Mouse (Mus musculus): ENCODE data around the gene Hoxc5.
A peak's percentile ranks its signal among the peaks of the same experiment; 100 is the strongest.

Gene Hoxc5

DNA sequence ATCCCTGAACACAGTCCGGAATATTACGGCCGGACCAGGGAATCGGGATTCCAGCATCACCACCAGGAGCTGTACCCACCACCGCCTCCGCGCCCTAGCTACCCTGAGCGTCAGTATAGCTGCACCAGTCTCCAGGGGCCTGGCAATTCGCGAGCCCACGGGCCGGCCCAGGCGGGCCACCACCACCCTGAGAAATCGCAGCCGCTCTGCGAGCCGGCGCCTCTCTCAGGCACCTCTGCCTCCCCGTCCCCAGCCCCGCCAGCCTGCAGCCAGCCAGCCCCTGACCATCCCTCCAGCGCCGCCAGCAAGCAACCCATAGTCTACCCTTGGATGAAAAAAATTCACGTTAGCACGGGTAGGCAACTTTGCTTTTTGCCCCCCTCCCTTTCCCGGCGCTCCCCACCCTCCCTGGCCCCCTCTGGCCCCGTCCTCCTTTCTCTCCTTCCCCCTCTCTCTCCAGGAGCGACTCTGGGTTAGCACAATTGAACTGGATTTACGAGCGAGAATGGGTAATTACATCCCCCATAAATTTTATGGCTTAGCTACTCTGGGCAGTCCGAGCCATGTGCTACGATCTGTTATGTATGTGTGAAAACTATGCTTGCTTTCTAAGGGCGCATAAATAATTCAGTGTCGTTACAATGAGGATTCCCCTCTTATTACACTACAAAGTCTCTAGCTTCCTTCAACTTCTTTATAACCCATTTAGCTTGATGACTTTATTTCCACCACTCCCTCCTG lies 67.7 kb downstream of the Hoxc5 start:
- DNase-seq (ENCODE audit: extremely low read depth, low read depth): no peak

DNA sequence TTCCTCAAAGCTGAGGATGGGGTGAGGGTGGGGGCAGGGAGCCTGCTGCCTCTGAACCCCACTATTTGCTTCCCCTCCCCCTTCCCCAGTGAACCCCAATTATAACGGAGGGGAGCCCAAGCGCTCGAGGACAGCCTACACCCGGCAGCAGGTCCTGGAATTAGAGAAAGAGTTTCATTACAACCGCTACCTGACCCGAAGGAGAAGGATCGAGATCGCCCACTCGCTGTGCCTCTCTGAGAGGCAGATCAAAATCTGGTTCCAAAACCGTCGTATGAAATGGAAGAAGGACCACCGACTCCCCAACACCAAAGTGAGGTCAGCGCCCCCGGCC lies 68.3 kb downstream of the Hoxc5 start:
- DNase-seq (ENCODE audit: extremely low read depth, low read depth): no peak

DNA sequence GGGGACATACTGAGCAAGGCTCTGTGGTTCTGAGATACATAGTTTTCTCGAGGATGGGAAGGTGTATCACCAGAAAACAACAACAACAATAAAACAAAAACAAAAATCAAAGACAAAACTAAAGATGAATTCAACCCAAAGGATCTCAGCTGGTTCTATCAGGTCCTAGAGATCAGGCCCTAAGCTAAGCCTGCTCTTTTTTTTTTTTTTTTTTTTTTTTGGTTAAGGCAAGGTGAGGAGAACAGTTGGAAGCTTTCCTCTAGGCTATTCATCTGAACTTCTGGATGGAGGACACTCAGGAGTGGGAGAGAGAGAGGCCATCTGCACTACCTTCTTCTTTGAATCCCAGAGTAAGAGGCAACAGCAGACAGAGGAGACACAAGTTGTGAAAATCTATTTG lies 70.3 kb downstream of the Hoxc5 start:
- DNase-seq (ENCODE audit: extremely low read depth, low read depth): no peak

GRCm38 (mm10) chr15:103038701-103039480 lies 71.6 kb downstream of the Hoxc5 start:
- DNase-seq (ENCODE audit: extremely low read depth, low read depth): no peak

- no peak for DNase-seq (ENCODE audit: extremely low read depth, low read depth)
Measured at GRCm38 (mm10) chr15:103039609-103040008, 72.4 kb downstream of the Hoxc5 start.

DNA sequence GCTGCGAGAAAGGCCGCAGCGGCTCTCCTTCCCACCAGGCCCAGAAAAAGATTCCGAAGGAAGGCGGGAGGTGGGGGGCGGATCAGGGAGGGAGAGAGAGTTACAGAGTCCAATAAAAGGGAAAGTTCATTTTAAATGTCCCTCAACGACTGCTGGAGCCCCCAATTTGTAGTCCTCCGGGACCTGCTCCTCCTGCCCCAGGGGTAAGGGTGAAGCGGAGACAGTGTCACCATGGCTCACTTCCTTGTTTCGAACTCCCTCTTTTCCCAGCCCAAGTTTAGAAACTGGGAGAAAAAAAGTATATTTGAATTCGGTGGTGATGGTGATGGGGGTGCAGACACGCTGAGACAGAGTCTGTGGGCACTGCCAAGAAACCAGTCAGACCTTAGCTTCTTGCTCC lies 73.4 kb downstream of the Hoxc5 start:
- DNase-seq (ENCODE audit: extremely low read depth, low read depth): no peak

GRCm38 (mm10) chr15:103041613-103042012 lies 74.4 kb downstream of the Hoxc5 start:
- DNase-seq (ENCODE audit: extremely low read depth, low read depth): no peak

GRCm38 (mm10) chr15:103042209-103042608 lies 75.0 kb downstream of the Hoxc5 start:
- DNase-seq (ENCODE audit: extremely low read depth, low read depth): no peak

DNA sequence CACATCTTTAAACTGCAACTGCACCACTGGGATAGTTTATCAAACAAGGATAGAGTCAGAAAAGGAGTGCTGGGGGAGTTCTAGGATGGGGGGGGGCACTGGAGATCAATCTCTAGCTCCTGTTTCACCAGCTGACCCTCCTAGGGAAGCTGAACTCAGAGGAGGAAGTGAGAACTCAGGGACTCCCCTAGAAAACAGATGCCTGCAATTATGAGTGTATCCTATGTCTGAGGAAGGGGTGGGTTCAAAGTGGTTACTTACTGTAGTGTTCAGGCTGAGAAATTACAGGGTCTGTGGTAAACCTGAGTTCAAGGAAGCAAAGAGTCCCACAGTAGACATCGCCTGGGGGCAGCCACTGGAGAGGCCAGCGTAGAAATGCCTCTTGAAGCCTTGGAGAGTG lies 84.4 kb downstream of the Hoxc5 start:
- no peak for DNase-seq (ENCODE audit: extremely low read depth, low read depth)

DNA sequence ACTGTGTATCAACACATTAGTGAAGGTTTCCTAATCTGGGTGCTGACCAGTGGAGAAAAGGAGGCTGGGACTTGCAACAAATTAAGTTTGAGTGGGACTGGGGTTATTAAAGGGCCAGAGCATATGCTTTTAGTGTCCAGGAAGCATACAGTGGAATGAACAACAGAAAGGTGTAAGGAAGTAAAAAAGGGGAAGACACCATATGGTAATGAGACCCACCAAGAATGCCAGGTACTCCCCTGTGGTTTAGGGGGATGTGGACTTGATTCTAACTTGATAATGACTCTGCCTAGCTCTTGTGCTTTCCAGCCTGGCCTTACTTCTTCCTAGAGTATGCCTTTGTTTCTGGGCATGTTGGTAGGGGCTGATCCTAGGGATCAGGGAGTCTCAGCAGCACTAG lies 86.0 kb downstream of the Hoxc5 start:
- DNase-seq (ENCODE audit: extremely low read depth, low read depth): peak; percentile 60

DNA sequence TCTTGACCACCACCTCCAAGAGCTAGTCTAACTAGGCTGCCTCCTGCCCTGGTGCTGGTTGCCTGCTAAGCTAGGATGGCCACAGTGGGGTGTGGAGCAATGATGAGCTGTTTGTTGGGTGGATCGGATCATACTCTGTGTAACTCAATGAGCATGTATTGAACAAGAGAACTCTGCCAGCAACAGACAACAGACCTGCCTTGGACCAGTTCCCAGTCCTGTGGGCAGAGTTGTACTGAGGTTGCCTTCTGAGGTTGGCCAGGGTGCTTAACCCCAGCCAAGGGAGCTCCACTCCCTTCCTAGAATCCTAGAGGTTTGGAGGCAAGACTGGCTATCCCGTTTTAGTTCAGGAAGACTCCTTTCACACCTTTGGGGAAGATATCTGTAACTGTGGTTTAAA lies 89.2 kb downstream of the Hoxc5 start:
- DNase-seq (ENCODE audit: extremely low read depth, low read depth): no peak

DNA sequence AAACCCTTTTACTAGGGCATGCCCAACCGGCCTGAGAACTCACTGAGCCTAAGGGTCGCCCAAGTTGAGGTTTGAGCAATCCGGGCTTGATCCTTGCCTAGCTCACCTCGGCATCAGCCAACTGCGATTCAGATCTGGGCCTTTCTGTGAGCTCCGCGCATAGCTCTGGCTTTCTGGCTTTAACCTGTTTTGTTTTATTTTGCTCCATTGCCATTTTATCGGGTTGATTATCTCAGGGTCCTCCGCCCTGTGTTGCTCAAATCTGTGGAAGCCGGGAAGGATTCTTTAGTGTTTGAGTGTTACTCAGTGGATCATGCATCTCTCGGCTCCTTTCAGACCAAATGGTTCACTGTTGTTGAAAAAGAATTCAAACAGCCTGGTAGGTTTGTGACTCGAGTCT lies 91.5 kb downstream of the Hoxc5 start:
- DNase-seq (ENCODE audit: extremely low read depth, low read depth): no peak

- no peak for DNase-seq (ENCODE audit: extremely low read depth, low read depth)
Measured at GRCm38 (mm10) chr15:103059393-103059992, 92.2 kb downstream of the Hoxc5 start.

DNA sequence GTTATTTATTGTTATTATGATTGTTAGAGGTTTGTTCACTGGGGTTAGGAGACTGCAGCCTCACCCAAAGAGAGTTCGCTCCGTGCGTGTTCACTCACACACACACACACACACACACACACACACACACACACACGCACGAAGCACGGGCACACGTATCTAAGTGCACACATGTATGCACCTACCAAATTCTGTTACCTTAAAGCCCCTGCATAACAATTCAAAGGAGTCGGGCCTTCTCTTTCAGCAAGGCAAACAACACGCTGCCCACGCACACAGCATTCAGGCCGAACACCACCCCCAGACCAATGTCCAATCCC lies 92.7 kb downstream of the Hoxc5 start:
- no peak for DNase-seq (ENCODE audit: extremely low read depth, low read depth)

- DNase-seq (ENCODE audit: extremely low read depth, low read depth): no peak
Measured at GRCm38 (mm10) chr15:103060341-103061130, 93.3 kb downstream of the Hoxc5 start.

DNA sequence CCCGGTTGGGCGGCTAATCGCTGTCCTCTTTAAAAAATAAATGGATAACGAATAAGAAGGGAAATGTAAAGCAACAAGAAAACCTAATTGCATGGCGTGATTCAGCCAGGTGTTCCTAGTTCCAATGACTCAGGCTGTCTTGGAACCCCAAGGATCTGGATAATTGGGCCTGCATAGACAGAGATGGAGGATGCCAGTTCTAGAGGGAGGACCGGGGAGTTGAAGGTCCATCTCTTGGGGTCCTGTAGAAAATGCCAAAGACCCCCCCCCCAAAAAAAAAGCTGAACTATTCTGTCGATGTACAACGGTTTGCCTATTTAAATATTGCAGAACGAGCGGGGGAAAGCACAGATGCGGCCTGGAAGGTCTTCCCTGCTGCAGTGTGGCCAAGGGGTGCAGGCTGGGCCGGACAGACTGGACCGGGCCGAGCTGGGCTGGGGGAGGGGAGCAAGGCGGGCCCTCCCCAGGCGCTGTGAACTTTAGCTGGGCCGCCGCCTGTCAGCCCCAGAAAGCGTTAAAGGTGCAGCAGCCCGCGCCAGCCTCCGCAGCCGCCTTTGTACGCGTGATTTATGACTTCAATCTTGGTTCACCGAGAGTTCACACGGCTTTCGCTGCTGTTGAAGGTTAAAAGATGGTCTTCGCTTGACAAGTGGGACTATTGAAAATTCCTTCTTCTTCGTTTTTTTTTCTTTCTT lies 94.0 kb downstream of the Hoxc5 start:
- DNase-seq (ENCODE audit: extremely low read depth, low read depth): no peak

DNA sequence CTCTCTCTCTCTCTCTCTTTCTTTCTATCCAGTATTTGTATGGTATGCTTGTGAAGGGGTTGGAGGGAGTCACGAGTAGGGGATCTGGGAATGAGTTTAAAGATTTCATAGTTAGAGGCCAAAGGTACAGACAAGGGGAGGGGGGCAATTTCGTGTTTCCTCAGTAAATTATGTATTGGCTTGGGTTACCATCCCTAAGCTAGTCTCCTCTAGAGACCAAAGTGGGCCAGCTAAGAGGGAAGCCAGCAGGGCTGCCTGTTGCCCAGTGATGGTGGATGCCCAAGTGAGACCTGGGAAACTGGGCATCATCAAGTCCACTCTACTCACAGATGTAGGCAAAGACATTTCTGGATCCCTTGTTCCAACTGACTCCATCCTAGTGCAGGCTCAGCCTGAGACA lies 94.7 kb downstream of the Hoxc5 start:
- no peak for DNase-seq (ENCODE audit: extremely low read depth, low read depth)

- no peak for DNase-seq (ENCODE audit: extremely low read depth, low read depth)
Measured at GRCm38 (mm10) chr15:103065642-103066041, 98.4 kb downstream of the Hoxc5 start.
